Mouse (Mus musculus) kidney, adult 9 months (tissue): ENCODE results near the gene Nmt1.
A peak's percentile ranks its signal among the peaks of the same experiment; 100 is the strongest.

Source experiments
- DNase-seq: peaks from one replicate; pipeline ENCODE4 v3.0.0; 2022

Gene Nmt1

GRCm38 (mm10) chr11:103113771-103114170 lies 85.8 kb downstream of the Nmt1 start:
- DNase-seq = no peak

- DNase-seq = no peak
Observed at GRCm38 (mm10) chr11:103114270-103114943, 86.4 kb downstream of the Nmt1 start.

GRCm38 (mm10) chr11:103115163-103116007 lies 87.4 kb downstream of the Nmt1 start:
- peak; percentile 92 for DNase-seq

GRCm38 (mm10) chr11:103116008-103116818 lies 88.2 kb downstream of the Nmt1 start, which contains the start of gene Hexim1:
Gene Hexim1, plus strand, starts transcription at chr11:103116231.
- DNase-seq = peak; percentile 100

- peak; percentile 82 for DNase-seq
Observed at GRCm38 (mm10) chr11:103116959-103117590, 89.1 kb downstream of the Nmt1 start.

- DNase-seq = no peak
Observed at GRCm38 (mm10) chr11:103117591-103118009, 89.6 kb downstream of the Nmt1 start.
